Mouse (Mus musculus) heart, postnatal 36 days (tissue): ENCODE measurements at regions not wholly inside any gene's neighbourhood (a gene's known extent, or its start where the extent isn't known, plus 50 kb on each side); places are given as distances from the start of the nearest gene placed in this dataset.
A peak's percentile ranks its signal among the peaks of the same experiment; 100 is the strongest.

Experiments used
- DNase-seq, 2 experiments: peaks; one replicate each; pipeline ENCODE4 v3.0.0; 2021 to 2022
- intact Hi-C: fragments of 180-260 bp; cut with DNase I; formaldehyde crosslinking; loops from one replicate; pipeline ENCODE4 v1.15.1; 2025

GRCm38 (mm10) chr7:58557535-58557934, 98.4 kb upstream of the Atp10a start:
- DNase-seq, result no peak
- intact Hi-C loops, result loop anchor here (10.0 kb wide), 1 partner anchor 63 kb away; no protein-coding TSS in a partner anchor

GRCm38 (mm10) chr7:58568807-58569206, 87.2 kb upstream of the Atp10a start:
- no peak for DNase-seq
- intact Hi-C loops, result no loop called here

- DNase-seq, result peak; percentile 38 to 48
- intact Hi-C loops, result loop anchor here (10.0 kb wide), 3 partner anchors 160 to 500 kb away; no protein-coding TSS in a partner anchor
Observed at GRCm38 (mm10) chr7:58584241-58584820, 71.6 kb upstream of the Atp10a start.

GRCm38 (mm10) chr7:58585626-58586256, 70.2 kb upstream of the Atp10a start:
- intact Hi-C loops, result loop anchor here (10.0 kb wide), 3 partner anchors 159 to 499 kb away; no protein-coding TSS in a partner anchor
- no peak for DNase-seq

- DNase-seq, result no peak
- intact Hi-C loops, result no loop called here
Observed at GRCm38 (mm10) chr7:58595951-58596350, 60.0 kb upstream of the Atp10a start.
